Mouse (Mus musculus) testis, adult 2 months (tissue): ENCODE measurements at regions not wholly inside any gene's neighbourhood (a gene's known extent, or its start where the extent isn't known, plus 50 kb on each side); places are given as distances from the start of the nearest gene placed in this dataset.

Source experiments
- CTCF ChIP-seq: fragments of 200-500 bp; IDR thresholded peaks from 2 replicates; pipeline ENCODE4 v1.5.1; 2012; ENCODE audit warnings: low read depth, mild to moderate bottlenecking, inconsistent platforms, low read length, moderate library complexity; ENCODE audit not compliant: control insufficient read depth, insufficient read depth, insufficient replicate concordance
- POLR2A ChIP-seq: fragments of 200-500 bp; IDR thresholded peaks from 2 replicates; pipeline ENCODE4 v1.6.1; 2012; ENCODE audit warnings: low read depth, mild to moderate bottlenecking, inconsistent platforms, low read length, moderate library complexity; ENCODE audit not compliant: control insufficient read depth

DNA sequence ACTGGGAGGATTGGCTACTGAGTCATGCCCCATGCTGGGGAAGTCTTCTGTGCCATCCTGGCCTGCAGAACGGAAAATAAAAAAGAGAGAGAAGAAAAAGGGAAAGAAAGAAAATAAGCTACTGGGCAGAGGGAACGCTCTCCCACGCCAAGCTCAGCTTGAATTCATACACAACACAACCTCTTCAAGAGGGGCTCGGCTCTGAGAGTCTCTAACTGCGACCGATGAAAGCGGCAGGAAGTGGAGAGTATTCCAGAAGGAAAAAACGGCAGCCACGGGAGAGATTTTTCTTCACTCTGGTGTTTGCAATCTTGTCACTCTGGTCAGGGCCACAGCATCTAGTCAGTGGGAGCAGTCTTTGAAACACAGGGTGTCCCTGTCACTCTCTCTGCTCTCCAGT, 358.6 kb downstream of the Sox9 start:
- TF ChIP-seq CTCF (no peak), POLR2A (no peak)
